Mouse (Mus musculus): ENCODE results near the gene Pate2. TPM values are rescaled to one million over a fixed set of nuclear protein-coding genes. Genes with fewer than 3 reads are reported as not detected.

Pate2 gene
- polyA plus RNA-seq, 1 experiment from 2014 or later, result 0.19 TPM

GRCm38 (mm10) chr9:35570663-35571062, 579 bp downstream of the Pate2 start:
- Histone ChIP-seq H3K27ac (replicated peaks) (no peak overlapping the region), H3K36me3 (ENCODE audit: control insufficient read depth, insufficient read depth, low read length) (no peaks in the 10 kb centered on the region), H3K4me3 (ENCODE audit: low read depth, low read length) (peak overlapping the region; percentile 80), H3K9me3 (ENCODE audit: control insufficient read depth, low read length) (no peaks in the 10 kb centered on the region), H3K4me2 (replicated peaks; ENCODE audit: low read depth) (peak overlapping the region; percentile 90), H3K9ac (ENCODE audit: low read length) (no peak overlapping the region), H3K27me3 (ENCODE audit: control insufficient read depth, insufficient read depth, low read length) (no peaks in the 10 kb centered on the region), H3K4me1 (replicated peaks; ENCODE audit: control insufficient read depth, insufficient read depth) (no peaks in the 10 kb centered on the region)
- DNase-seq (ENCODE audit: low spot score) (no peak), ATAC-seq (ENCODE audit: low FRiP score, low TSS enrichment) (no peak)
- WGBS, result 14% methylated on average over 5 of the region's 5 CpGs
- TF ChIP-seq EP300 (optimal IDR thresholded peaks at IDR 0.05) (no peak), CTCF (IDR thresholded peaks at IDR 0.05; ENCODE audit: low read depth) (no peak)

GRCm38 (mm10) chr9:35574416-35574815, 4.3 kb downstream of the Pate2 start:
- Histone ChIP-seq H3K27ac (replicated peaks) (no peak overlapping the region), H3K9me3 (ENCODE audit: control insufficient read depth, low read length) (no peaks in the 10 kb centered on the region), H3K4me3 (ENCODE audit: low read depth, low read length) (no peak overlapping the region), H3K4me2 (replicated peaks; ENCODE audit: low read depth) (no peak overlapping the region), H3K4me1 (replicated peaks; ENCODE audit: control insufficient read depth, insufficient read depth) (no peaks in the 10 kb centered on the region), H3K36me3 (ENCODE audit: control insufficient read depth, insufficient read depth, low read length) (no peaks in the 10 kb centered on the region), H3K9ac (ENCODE audit: low read length) (0 out of 2 replicates have a peak overlapping the region, but pooled peaks have one; percentile 31), H3K27me3 (ENCODE audit: control insufficient read depth, insufficient read depth, low read length) (no peaks in the 10 kb centered on the region)
- DNase-seq (ENCODE audit: low spot score) (no peak), ATAC-seq (ENCODE audit: low FRiP score, low TSS enrichment) (no peak)
- 3% methylated on average over 32 of the region's 32 CpGs for WGBS
- no peak for TF ChIP-seq EP300 (optimal IDR thresholded peaks at IDR 0.05)

GRCm38 (mm10) chr9:35587674-35588073, 17.6 kb downstream of the Pate2 start:
- DNase-seq (ENCODE audit: low spot score) (no peak), ATAC-seq (ENCODE audit: low FRiP score, low TSS enrichment) (no peak)
- no peaks in the 10 kb centered on the region for H3K4me1 ChIP-seq (replicated peaks; ENCODE audit: control insufficient read depth, insufficient read depth)
- H3K27me3 ChIP-seq (ENCODE audit: control insufficient read depth, insufficient read depth, low read length), result no peaks in the 10 kb centered on the region
- no peak overlapping the region for H3K9ac ChIP-seq (ENCODE audit: low read length)
- H3K4me2 ChIP-seq (replicated peaks; ENCODE audit: low read depth), result no peak overlapping the region
- TF ChIP-seq EP300 (optimal IDR thresholded peaks at IDR 0.05), result no peak
- TF ChIP-seq CTCF (IDR thresholded peaks at IDR 0.05; ENCODE audit: low read depth), result no peak
- no peak overlapping the region for H3K4me3 ChIP-seq (ENCODE audit: low read depth, low read length)
- H3K27ac ChIP-seq (replicated peaks), result no peak overlapping the region
- 55% methylated on average over 1 of the region's 1 CpGs for WGBS
- no peaks in the 10 kb centered on the region for H3K9me3 ChIP-seq (ENCODE audit: control insufficient read depth, low read length)
- H3K36me3 ChIP-seq (ENCODE audit: control insufficient read depth, insufficient read depth, low read length), result no peaks in the 10 kb centered on the region

- 5% methylated on average over 2 of the region's 2 CpGs for WGBS
- DNase-seq (ENCODE audit: low spot score), result no peak
Observed at GRCm38 (mm10) chr9:35592903-35593302, 22.8 kb downstream of the Pate2 start.

GRCm38 (mm10) chr9:35607647-35608405, 37.7 kb downstream of the Pate2 start:
- TF ChIP-seq CTCF (IDR thresholded peaks at IDR 0.05; ENCODE audit: low read depth), result no peak
- TF ChIP-seq EP300 (optimal IDR thresholded peaks at IDR 0.05), result no peak
- DNase-seq (ENCODE audit: low spot score) (no peak), ATAC-seq (ENCODE audit: low FRiP score, low TSS enrichment) (no peak)
- H3K4me2 ChIP-seq (replicated peaks; ENCODE audit: low read depth), result no peak overlapping the region
- H3K9me3 ChIP-seq (ENCODE audit: control insufficient read depth, low read length), result no peaks in the 10 kb centered on the region
- 64% methylated on average over 8 of the region's 8 CpGs for WGBS
- H3K27me3 ChIP-seq (ENCODE audit: control insufficient read depth, insufficient read depth, low read length), result no peaks in the 10 kb centered on the region
- H3K4me3 ChIP-seq (ENCODE audit: low read depth, low read length), result no peak overlapping the region
- H3K9ac ChIP-seq (ENCODE audit: low read length), result no peak overlapping the region
- H3K4me1 ChIP-seq (replicated peaks; ENCODE audit: control insufficient read depth, insufficient read depth), result no peaks in the 10 kb centered on the region
- H3K36me3 ChIP-seq (ENCODE audit: control insufficient read depth, insufficient read depth, low read length), result no peaks in the 10 kb centered on the region
- H3K27ac ChIP-seq (replicated peaks), result no peak overlapping the region

More at GRCm38 (mm10) chr9:35592903-35593302, 22.8 kb downstream of the Pate2 start:
- Histone ChIP-seq H3K9me3 (ENCODE audit: control insufficient read depth, low read length) (no peaks in the 10 kb centered on the region), H3K4me2 (replicated peaks; ENCODE audit: low read depth) (no peak overlapping the region), H3K36me3 (ENCODE audit: control insufficient read depth, insufficient read depth, low read length) (no peaks in the 10 kb centered on the region), H3K9ac (ENCODE audit: low read length) (no peak overlapping the region), H3K4me1 (replicated peaks; ENCODE audit: control insufficient read depth, insufficient read depth) (no peaks in the 10 kb centered on the region), H3K4me3 (ENCODE audit: low read depth, low read length) (no peak overlapping the region), H3K27ac (replicated peaks) (no peak overlapping the region), H3K27me3 (ENCODE audit: control insufficient read depth, insufficient read depth, low read length) (no peaks in the 10 kb centered on the region)
- TF ChIP-seq EP300 (optimal IDR thresholded peaks at IDR 0.05) (no peak), CTCF (IDR thresholded peaks at IDR 0.05; ENCODE audit: low read depth) (peak; percentile 75)
- no peak for ATAC-seq (ENCODE audit: low FRiP score, low TSS enrichment)

GRCm38 (mm10) chr9:35611841-35612240, 41.8 kb downstream of the Pate2 start, which contains the start of gene Pate4:
TSS of gene Pate4 (minus strand) at chr9:35611941.
- H3K4me1 ChIP-seq (replicated peaks; ENCODE audit: control insufficient read depth, insufficient read depth), result no peaks in the 10 kb centered on the region
- no peaks in the 10 kb centered on the region for H3K27me3 ChIP-seq (ENCODE audit: control insufficient read depth, insufficient read depth, low read length)
- H3K4me2 ChIP-seq (replicated peaks; ENCODE audit: low read depth), result no peak within 1 kb of the TSS
- no peaks in the 10 kb centered on the region for H3K36me3 ChIP-seq (ENCODE audit: control insufficient read depth, insufficient read depth, low read length)
- no peak within 1 kb of the TSS for H3K4me3 ChIP-seq (ENCODE audit: low read depth, low read length)
- no peak within 1 kb of the TSS for H3K9ac ChIP-seq (ENCODE audit: low read length)
- 83% methylated on average over 1 of the region's 1 CpGs for WGBS
- H3K27ac ChIP-seq (replicated peaks), result no peak within 1 kb of the TSS
- H3K9me3 ChIP-seq (ENCODE audit: control insufficient read depth, low read length), result no peaks in the 10 kb centered on the region
- TF ChIP-seq EP300 (optimal IDR thresholded peaks at IDR 0.05), result no peak
- no peak for TF ChIP-seq CTCF (IDR thresholded peaks at IDR 0.05; ENCODE audit: low read depth)
- ATAC-seq (ENCODE audit: low FRiP score, low TSS enrichment) (no peak), DNase-seq (ENCODE audit: low spot score) (no peak)

All from stomach, postnatal 0 days (tissue).